Mouse (Mus musculus) ES-Bruce4 (cell line): ENCODE results near the gene Aip. TPM values are rescaled to one million over a fixed set of nuclear protein-coding genes. Genes with fewer than 3 reads are reported as not detected.

Source experiments
- H3K27ac ChIP-seq: 2 replicates; pipeline ENCODE4 v1.5.1; 2012; ENCODE audit warnings: low read length, inconsistent platforms; ENCODE audit not compliant: insufficient read depth
- H3K27me3 ChIP-seq: 2 replicates; pipeline ENCODE4 v1.6.1; 2012; ENCODE audit warnings: mild to moderate bottlenecking, low read length, inconsistent platforms; ENCODE audit not compliant: control insufficient read depth, poor library complexity, insufficient read depth, severe bottlenecking
- H3K36me3 ChIP-seq: 2 replicates; pipeline ENCODE4 v1.6.1; 2012; ENCODE audit warnings: inconsistent platforms, mild to moderate bottlenecking, low read length, moderate library complexity; ENCODE audit not compliant: control insufficient read depth, poor library complexity, insufficient read depth, severe bottlenecking
- H3K4me1 ChIP-seq: one replicate; pipeline ENCODE4 v1.8.1; 2011; ENCODE audit warnings: low read length; ENCODE audit not compliant: control insufficient read depth, insufficient read depth
- H3K4me3 ChIP-seq: 2 replicates; pipeline ENCODE4 v1.5.1; 2011; ENCODE audit warnings: low read depth, mild to moderate bottlenecking, low read length
- H3K9ac ChIP-seq: 2 replicates; pipeline ENCODE4 v1.6.1; 2012; ENCODE audit warnings: low read depth, mild to moderate bottlenecking, inconsistent platforms; ENCODE audit not compliant: poor library complexity, severe bottlenecking
- H3K9me3 ChIP-seq: replicated peaks from 2 replicates; pipeline ENCODE4 v1.6.1; 2012; ENCODE audit warnings: mild to moderate bottlenecking, low read length, inconsistent platforms; ENCODE audit not compliant: control insufficient read depth, poor library complexity, insufficient read depth, severe bottlenecking
- CTCF ChIP-seq: IDR thresholded peaks from one replicate; pipeline ENCODE4 v1.8.1; 2011; ENCODE audit warnings: low read depth, low read length
- EP300 ChIP-seq: IDR thresholded peaks from 2 replicates; pipeline ENCODE4 v1.6.1; 2011; ENCODE audit warnings: low read depth, low read length; ENCODE audit not compliant: insufficient read depth
- POLR2A ChIP-seq: IDR thresholded peaks from one replicate; pipeline ENCODE4 v1.8.1; 2011; ENCODE audit warnings: low read length; ENCODE audit not compliant: insufficient read depth
- polyA plus RNA-seq: library from polyadenylated mRNA; stranded (reverse); fragments of >200 nt; gene quantifications from 2 replicates; pipeline ENCODE4 v1.2.4, GENCODE M21; 2011; ENCODE audit warnings: low read depth; ENCODE audit not compliant: missing spikeins, insufficient read depth, insufficient read length

The Aip gene
- polyA plus RNA-seq, 1 experiment, result 43.8 TPM

- no peak overlapping the region for H3K9ac ChIP-seq
- TF ChIP-seq CTCF (no peak), POLR2A (no peak), EP300 (no peak)
- H3K9me3 ChIP-seq, result no peaks in the 10 kb centered on the region
- H3K36me3 ChIP-seq, result no peaks in the 10 kb centered on the region
- no peak overlapping the region for H3K4me3 ChIP-seq
- H3K27ac ChIP-seq, result no peak overlapping the region
- peaks cover 2% of the 10 kb centered on the region for H3K4me1 ChIP-seq
- H3K27me3 ChIP-seq, result no peaks in the 10 kb centered on the region
Measured at GRCm38 (mm10) chr19:4094348-4094747, 31.3 kb downstream of the Aip start.

GRCm38 (mm10) chr19:4093772-4094171 is 31.9 kb downstream of the Aip start:
- no peak for TF ChIP-seq EP300
- TF ChIP-seq CTCF, result no peak
- TF ChIP-seq POLR2A, result no peak
- Histone ChIP-seq H3K4me1 (peaks cover 2% of the 10 kb centered on the region), H3K27me3 (no peaks in the 10 kb centered on the region), H3K4me3 (no peak overlapping the region), H3K9me3 (no peaks in the 10 kb centered on the region), H3K9ac (no peak overlapping the region), H3K27ac (no peak overlapping the region), H3K36me3 (no peaks in the 10 kb centered on the region)

DNA sequence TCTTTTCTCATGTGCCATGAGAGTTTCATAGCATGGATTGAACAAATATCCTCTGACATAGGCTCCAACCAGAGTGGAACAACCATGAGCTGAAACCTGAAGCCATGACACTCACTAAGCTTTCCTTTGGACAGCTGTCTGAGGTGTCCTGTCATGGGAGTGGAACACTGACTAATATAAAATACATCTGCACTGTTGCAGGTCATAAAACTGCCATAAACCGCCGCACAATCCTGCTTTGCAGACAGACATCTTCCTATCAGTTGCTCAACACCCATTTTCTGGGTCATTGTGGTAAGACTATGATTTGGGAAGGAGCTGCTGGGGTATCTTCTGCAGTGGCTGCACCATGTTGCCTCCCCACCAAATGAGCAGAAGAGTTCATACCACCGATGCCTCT is 32.9 kb downstream of the Aip start:
- H3K4me3 ChIP-seq, result no peak overlapping the region
- no peaks in the 10 kb centered on the region for H3K36me3 ChIP-seq
- H3K4me1 ChIP-seq, result no peaks in the 10 kb centered on the region
- no peak for TF ChIP-seq POLR2A
- no peak for TF ChIP-seq EP300
- TF ChIP-seq CTCF, result no peak
- H3K27ac ChIP-seq, result no peak overlapping the region
- H3K27me3 ChIP-seq, result no peaks in the 10 kb centered on the region
- no peak overlapping the region for H3K9ac ChIP-seq
- no peaks in the 10 kb centered on the region for H3K9me3 ChIP-seq

- Histone ChIP-seq H3K9ac (no peak overlapping the region), H3K4me1 (no peaks in the 10 kb centered on the region), H3K9me3 (no peaks in the 10 kb centered on the region), H3K27me3 (no peaks in the 10 kb centered on the region), H3K27ac (no peak overlapping the region), H3K36me3 (no peaks in the 10 kb centered on the region), H3K4me3 (no peak overlapping the region)
- no peak for TF ChIP-seq EP300
- no peak for TF ChIP-seq POLR2A
- TF ChIP-seq CTCF, result no peak
Measured at GRCm38 (mm10) chr19:4091383-4091782, 34.3 kb downstream of the Aip start.

DNA sequence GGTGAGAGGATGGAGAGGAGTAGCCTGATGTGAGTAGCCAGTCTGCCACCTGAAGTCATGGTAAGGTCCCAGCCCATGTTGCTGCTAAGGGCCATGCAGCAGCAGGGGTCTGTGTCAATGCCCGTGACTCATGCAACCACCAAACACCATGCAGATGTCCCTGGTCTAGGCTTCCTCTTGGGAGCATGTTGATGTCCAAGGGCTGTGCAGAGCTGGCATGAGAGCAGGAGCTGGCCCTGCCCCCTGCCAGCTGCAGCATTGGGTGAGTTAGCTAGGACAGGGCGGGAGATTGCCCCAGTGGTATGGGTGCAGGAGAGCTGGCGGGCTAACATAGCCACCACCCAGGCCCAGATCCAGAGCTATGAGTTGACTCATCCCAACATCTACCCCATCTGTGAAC is 35.2 kb downstream of the Aip start:
- Histone ChIP-seq H3K4me1 (no peaks in the 10 kb centered on the region), H3K36me3 (no peaks in the 10 kb centered on the region), H3K4me3 (no peak overlapping the region), H3K27me3 (no peaks in the 10 kb centered on the region), H3K9ac (no peak overlapping the region), H3K9me3 (no peaks in the 10 kb centered on the region), H3K27ac (no peak overlapping the region)
- TF ChIP-seq EP300, result no peak
- TF ChIP-seq CTCF, result no peak
- no peak for TF ChIP-seq POLR2A

GRCm38 (mm10) chr19:4089128-4089527 is 36.5 kb downstream of the Aip start:
- no peaks in the 10 kb centered on the region for H3K4me1 ChIP-seq
- H3K27ac ChIP-seq, result no peak overlapping the region
- no peak for TF ChIP-seq CTCF
- no peak for TF ChIP-seq EP300
- no peak for TF ChIP-seq POLR2A
- no peaks in the 10 kb centered on the region for H3K36me3 ChIP-seq
- H3K4me3 ChIP-seq, result no peak overlapping the region
- no peaks in the 10 kb centered on the region for H3K27me3 ChIP-seq
- H3K9ac ChIP-seq, result no peak overlapping the region
- H3K9me3 ChIP-seq, result no peaks in the 10 kb centered on the region
